Mouse (Mus musculus): ENCODE measurements around the gene Zdhhc20. TPM values are rescaled to one million over a fixed set of nuclear protein-coding genes. Genes with fewer than 3 reads are reported as not detected.
"Not testable (repeated sequence)": the region's sequence is repeated elsewhere in the genome, so short reads cannot be mapped to it uniquely, and the experiment has no call there.

Gene Zdhhc20
- 10 to 100 TPM; 36.6 to 50.5 TPM for total RNA-seq (2021)
- long read RNA-seq, experiment 1, full-length matches to known transcripts = 27 of 48 reads
- long read RNA-seq, experiment 1, partial matches to known transcripts = 2 of 48 reads
- long read RNA-seq, experiment 1, other reads (novel, unspliced or antisense) = 19 of 48 reads
- long read RNA-seq, experiment 2, full-length matches to known transcripts = 3 of 11 reads
- long read RNA-seq, experiment 2, partial matches to known transcripts = 0 of 11 reads
- long read RNA-seq, experiment 2, other reads (novel, unspliced or antisense) = 8 of 11 reads

DNA sequence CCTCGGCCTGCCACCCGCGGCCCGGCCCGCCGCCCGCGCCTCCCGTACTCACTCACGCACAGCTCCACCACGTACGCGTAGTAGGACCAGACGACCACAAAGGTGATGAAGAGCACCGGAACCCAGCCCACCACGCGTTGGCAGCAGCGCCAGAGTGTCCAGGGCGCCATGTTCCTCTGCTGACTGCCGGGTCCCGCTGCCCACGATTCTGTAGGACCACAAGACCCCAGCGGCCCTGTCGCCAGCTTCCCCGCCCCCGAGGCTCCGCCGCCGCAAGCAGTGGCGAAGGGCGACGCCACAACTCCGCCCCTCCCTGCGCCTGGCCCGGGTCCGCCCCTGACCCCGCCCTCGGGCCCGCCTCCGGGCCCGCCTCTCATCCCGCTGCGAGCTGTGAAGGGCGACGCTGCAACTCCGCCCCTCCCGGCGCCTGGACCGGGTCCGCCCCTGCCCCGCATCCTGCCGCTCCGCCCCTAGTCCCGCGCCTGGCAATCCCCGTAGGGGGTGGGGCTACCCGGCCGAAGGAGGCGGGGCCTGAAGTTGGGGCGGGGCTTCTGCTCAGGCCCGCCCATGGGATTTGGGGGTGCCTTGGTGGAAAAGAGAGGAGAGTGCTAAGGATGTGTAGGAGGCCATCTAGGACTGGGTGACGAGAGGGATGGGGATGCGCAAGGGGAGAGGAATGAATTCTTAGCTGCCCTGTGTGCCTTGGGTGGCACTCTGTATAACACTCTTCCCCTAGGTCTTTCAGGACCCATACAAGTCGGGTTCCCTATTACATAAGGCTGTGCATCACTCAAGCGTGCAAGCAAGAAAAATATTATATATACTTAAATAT lies at the start of gene Zdhhc20:
Gene Zdhhc20 (minus strand): TSS at position 266 of the 832 bp plus-strand sequence.
- DNase-seq = peak; percentile 96 to 98

DNA sequence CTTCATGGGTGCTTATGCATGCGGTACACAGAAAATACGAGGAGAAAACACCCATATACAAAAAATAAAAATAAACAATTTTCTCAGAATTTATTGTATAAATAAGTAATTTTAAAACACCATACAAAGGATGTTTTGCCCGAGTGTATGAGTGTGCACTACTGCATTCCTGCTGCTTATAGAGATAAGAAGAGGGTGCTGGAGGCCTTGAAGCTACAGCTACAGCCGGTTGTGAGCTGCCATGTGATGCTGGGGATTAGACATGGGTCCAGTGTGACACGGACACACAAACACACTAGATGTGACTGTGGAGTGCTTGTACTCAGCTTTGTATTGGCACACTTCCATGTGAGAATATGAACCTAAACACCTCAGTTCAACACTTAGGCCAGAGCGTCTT lies 47.2 kb upstream of the Zdhhc20 start:
- no peak for DNase-seq

DNA sequence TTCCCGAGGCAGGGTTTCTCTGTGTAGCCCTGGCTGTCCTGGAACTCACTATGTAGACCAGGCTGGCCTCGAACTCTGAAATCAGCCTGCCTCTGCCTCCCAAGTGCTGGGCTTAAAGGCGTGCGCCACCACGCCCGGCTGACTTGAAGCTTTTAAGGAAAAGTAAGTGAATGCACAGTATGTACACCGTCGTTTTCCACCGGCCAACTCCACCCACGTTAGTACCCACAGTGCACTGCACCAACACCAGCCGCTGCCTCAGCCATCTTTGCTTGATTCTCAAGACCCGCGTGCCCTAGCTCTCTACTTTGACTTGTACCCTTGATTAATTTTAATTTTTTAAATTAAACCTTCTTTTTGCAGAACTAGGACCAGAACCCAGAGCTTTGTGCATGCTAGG lies 44.6 kb upstream of the Zdhhc20 start:
- DNase-seq = no peak

DNA sequence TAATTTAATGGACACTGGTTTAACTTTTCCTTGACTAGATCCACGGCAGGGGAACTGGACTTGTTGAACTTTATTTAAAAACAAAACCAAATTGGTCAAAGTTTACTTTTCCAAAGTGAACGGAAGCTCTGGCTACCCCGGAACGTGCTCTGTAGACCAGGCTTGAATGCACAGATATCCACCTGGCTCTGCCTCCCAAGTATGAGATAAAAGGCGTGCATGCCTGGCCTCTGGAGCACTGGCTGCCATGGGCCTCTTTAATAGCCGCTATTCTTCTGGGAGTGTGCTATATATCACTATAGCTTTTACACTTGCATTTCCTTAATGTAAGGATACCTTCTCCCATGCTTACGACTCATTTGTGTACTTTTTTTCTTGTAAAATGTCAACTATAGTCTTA lies 43.5 kb upstream of the Zdhhc20 start:
- DNase-seq = no peak

DNA sequence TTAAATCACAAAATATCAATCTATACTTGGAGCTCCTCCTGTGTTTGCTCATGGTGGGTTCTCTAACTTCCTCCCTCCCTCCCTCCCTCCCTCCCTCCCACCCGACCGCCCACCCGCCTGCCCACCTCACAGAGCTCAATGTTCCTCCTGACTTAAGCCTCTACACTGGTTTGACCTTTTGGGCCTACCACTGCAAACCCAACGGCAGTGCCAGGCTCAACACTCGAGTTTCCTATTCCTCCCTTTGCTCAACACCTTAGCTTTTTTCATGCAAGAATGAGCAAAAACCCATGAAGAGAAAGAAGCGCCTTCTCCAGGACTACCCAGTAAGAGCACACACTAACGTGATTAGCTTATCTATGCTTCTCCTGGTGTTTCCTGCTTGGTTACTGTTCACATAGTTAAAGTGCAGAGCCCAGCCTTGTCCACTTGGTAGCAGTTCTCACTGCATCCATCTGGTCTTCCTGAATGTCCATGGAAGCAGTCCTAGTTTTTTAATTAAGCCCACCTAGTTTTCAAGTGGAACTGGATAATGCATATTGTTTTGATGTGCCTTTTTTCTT lies 42.9 kb upstream of the Zdhhc20 start:
- DNase-seq = no peak

DNA sequence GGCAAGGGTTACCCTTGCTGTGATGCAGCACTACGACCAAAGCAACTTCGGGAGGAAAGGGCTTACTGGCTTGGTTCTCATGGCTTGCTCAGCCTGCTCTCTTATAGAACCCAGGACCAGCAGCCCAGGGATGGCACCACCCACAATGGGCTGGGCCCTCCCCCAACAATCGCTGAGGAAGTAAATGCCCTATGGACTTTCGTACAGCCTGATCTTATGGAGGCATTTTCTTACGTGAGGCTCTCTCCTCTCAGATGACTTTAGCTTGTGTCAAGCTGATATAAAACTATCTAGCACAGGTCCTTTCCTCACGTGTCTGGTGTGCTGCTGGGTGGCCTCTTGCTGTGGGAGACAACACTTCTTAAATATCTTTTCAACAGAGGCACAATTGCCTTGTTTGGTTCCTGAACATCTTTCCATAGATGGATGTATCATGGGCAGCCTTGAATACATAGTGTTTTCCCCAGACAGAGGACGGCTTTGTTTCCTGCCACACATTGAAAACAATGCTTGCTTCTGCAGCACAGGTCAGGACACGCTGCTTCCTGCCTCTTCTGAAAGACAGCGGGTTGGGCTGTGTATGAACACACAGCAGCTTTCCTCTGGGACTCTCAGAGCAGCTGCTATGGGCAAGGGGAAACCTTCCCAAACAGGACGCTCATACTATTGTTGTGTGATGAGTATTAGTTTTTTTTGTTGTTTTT lies 31.5 kb upstream of the Zdhhc20 start:
- peak in 1 of 2 experiments; percentile 31 for DNase-seq

DNA sequence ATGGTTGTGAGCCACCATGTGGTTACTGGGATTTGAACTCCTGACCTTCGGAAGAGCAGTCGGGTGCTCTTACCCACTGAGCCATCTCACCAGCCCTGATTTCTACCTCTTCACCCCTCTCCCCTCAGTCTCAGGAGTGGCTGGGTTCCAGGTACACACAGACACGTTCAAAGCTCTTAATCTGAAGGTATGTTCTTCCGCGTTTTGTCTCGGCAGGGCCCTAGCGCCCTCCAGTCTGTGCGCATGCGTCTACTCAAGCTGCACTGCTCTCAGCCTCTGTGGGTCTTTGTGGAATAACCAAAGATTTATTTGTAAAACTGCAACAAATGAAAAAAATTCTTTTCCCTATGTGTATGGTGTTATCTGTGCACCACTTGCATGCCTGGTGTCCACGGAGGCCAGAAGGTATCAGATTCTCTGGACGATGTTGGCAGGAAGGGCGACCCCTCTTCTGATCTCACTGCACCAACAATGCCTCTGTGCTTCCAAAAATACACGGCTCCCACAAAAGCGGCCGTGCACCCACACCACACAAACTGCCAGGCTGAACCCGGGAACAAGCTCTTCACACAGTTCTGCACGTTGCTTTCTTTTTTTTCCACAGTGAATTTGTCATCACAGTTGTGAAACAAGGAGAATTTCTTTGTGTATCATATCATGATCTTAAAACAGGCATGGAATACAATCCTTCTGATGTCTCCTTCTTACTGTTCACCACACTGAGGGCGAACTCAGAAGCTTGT lies 30.7 kb upstream of the Zdhhc20 start:
- DNase-seq = no peak

DNA sequence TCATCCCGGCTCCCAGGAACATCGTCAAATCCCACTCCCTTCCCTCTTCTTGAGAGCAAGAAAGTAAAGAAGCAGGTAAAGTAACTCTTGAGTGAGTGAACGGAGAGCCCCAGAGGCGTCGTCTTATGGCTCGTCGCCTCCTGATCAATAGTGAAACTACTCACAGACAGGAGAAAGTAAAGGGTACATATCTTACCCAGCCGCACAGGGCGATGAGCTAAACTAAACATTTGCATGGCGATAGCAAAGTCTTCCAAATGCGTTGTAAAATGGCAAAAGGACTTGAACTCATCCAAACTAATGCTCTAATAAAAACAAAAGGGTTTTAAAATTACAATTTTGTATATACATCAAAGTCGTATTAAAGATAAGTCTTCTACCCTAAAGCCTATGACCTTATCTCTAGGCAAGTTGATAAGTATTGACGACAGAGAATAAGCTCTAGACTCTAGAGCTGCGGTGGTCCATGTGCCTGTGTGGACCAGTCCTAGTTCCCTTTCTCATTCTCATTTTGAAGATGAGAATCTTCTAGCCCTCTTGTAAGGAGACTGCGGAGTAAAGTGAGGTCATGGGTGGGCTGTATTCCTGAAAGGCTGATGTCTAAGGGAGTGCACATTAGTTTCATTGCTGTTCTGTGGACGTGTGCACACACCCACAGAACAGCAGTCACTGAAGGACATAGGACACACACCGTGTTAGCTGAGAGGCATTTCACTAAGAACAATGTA lies 29.2 kb upstream of the Zdhhc20 start:
- DNase-seq = no peak

DNA sequence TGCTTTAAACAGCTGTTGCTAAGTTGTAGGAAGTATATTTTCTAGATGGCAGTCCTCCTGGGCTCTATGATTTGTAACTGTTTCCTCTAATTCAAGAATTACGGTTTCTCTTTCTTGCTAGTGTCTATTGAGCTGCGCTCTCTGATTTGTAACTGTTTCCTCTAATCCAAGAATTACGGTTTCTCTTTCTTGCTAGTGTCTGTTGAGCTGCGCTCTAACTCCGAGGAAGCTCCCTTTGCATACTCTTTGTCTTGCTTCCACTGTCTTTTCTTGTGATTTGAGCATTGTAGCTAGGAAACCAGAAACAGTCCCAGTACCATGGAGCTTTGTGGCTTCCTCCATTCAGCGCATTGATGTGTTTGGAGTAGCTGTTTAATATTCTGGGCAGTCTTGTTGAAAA lies 25.3 kb upstream of the Zdhhc20 start:
- no peak for DNase-seq

DNA sequence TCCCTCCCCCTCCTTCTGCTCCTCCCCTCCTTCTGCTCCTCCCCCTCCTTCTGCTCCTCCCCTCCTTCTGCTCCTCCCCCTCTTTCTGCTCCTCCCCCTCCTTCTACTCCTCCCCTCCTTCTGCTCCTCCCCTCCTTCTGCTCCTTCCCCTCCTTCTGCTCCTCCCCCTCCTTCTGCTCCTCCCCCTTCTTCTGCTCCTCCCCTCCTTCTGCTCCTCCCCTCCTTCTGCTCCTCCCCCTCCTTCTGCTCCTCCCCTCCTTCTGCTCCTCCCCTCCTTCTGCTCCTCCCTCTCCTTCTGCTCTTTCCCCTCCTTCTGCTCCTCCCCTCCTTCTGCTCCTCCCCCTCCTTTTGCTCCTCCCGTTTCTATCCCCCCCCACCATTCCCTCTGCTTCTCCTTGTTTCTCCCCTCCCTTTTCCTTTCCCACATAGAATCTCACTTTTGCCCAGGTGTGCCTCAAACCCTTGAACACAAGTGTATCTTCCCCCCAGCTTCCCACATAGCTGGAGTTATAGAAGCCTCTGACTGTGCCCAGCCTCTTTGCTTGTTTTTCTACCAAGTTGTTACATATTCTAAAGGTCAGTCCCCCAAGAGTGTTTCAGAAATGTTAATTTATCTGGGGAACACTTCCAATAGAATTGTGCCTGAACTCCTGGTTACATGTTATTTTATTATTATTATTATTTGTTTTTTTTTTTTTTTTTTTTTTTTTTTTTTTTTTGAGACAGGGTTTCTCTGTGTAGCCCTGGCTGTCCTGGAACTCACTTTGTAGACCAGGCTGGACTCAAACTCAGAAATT lies 22.3 kb upstream of the Zdhhc20 start:
- DNase-seq = not testable (repeated sequence)

DNA sequence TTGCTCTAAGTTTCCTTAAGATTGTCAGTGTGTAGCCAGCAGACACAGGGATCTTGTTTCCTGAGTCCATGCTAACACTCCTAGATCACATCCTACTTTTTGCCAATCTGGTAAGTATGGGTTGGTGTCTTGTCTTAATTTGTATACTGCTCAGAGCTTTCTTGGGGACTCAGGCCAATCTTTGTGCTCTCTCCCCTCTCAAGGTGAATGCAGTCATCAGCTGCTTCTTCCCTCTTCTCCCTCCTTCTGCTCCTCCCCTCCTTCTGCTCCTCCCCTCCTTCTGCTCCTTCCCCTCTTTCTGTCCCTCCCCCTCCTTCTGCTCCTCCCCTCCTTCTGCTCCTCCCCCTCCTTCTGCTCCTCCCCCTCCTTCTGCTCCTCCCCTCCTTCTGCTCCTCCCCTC lies 21.7 kb upstream of the Zdhhc20 start:
- DNase-seq = not testable (repeated sequence)

DNA sequence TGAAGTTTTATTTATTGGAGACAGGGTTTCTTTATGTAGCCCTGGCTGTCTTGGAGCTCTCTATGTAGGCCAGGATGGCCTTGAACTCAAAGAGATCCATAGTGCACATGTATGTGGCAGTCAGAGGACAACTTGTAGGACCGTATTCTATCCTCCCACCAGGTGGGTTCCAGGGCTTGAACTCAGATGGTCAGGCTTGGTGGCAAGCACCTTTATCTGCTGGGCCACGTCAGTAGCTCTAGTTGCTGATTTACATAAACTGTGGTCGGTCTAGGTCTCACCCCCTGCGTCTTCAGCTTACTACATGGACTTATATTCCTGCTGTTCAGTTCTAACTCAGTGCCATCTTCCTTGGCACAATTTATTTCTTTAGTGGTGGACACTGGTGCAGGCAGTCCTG lies 21.2 kb upstream of the Zdhhc20 start:
- no peak for DNase-seq

DNA sequence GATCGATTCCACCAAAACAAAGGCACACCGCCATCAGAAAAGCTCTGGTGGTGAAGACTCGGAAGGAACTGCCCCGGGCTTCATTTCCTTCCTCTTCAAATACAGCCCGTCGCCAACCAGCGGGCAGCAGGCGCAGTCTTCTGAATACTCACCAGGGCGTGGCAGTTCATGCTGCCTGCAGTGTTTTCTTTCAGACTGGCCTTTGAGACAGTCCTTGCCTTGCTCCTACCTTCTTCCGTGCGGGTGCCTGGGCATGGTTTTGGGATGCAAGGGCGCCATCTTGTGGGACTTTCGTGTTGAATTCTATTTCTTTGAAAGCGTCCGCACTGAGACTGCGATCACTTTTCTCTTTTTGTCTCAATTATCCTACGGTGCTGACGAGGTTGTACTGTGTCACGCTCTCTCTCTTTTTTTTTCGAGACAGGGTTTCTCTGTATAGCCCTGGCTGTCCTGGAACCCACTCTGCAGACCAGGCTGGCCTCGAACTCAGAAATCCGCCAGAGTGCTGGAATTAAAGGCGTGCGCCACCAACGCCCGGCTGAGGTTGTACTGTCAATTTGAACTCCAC lies 20.5 kb upstream of the Zdhhc20 start:
- DNase-seq = peak; percentile 87 to 90

DNA sequence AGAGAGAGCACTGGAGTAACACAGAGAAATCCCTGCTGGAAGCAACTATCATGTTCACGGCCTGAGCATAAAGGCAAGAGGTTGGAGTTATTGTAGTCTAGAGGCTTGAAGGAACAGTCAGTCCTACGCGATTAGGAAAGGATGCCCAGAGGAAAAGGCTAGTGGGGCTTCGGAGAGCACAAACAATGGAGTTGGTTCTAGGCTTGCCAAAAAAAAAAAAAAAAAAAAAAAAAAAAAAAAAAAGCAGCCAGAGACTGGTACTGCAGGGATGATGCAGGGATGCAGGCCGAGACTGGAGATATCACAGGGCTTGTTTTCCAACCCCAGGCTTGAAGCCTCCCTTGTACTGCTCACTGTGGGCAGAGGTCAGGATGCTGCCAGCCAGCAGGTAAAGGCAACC lies 19.2 kb upstream of the Zdhhc20 start:
- no peak for DNase-seq

DNA sequence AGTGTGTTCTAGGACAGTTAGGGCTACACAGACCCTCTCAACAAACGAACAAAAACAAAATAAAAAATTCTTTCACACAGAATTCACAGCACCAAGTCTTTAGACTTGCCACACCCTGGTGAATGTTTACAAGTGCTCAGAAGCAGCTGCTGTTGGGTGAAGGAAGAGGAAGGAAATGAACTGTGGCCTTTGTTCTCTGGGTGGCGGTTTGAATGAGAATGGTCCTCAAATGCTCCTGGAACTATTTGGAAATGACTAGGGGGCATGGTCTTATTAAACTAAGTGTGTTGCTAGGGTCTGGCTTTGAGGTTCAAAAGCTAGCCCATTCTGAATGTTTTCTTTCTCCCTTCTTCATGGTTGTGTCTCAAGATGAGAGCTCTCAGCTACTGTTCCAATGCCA lies 18.4 kb upstream of the Zdhhc20 start:
- DNase-seq = no peak

DNA sequence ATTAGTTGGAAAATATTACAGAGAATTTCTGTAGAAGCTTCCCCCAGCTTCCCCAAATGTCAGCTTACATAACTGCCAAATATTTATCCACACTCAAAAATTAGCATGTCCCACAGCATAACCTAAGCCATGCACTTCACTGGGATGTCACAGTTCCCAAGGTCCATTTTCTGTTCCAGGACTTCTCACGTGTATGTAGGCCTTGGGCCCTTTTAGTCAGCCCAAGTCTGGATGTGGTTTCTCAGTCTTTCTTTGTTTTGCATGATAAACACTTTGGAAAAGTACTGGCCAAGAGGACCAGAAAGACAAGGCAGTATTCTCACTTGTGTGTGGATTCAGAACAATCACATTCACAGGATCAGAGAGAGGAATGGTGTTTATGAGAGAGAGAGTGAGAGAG lies 11.9 kb upstream of the Zdhhc20 start:
- DNase-seq = peak in 1 of 2 experiments; percentile 37

DNA sequence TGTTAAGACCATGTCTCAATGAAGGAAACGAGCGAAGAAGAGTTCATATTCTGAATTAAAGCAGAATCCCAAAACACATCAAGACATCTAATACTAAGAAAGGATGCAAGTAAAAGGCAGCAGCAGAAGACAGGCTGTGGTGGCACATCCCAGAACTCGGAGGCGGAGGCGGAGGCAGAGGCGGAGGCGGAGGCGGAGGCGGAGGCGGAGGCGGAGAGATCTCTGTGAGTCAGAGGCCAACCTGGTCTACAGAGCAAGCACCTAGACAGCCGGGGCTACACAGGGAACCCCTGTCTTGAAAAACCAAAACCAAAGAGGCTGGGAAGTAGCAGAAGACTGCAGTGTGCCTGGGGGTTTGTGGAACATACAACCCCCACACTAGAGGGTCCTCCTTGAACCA lies 6.8 kb upstream of the Zdhhc20 start:
- DNase-seq = no peak

DNA sequence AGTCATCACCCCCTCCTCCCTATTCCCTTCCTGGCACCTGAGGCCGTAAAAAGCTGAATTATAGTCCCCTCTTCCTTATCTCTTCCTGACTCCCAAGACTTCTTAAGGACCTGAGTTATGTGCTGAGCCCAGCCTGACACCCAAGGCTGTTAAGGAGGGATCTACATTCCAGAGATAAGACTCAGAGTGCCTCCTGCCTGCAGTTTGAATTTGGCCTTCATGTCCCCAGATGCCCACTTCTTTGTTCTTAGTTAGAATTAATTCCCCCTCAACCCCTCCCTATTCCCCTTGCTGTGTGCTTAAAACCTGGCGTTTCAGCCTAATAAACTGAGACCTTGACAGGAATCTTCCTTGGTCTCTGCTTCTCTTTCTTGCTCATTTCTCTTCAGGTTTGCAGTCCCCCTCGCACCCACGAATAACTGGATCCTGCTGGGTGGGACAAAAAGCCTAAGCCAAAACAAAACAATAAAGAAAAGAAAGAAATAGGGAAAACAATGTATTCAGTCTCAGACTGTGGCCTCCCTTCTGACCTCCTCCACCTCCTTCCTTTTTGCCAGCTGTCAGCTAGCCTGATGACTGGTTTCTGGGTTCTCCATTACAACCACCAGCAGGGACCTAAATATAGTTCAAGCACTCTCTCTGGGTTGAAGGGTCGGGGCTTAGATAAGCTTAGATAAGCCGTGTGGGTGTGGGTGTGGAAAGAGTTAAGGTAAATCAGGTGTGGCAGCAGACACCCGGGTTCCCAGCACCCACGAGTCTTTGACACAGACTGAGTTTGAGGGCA lies 6.2 kb upstream of the Zdhhc20 start:
- DNase-seq = not testable (repeated sequence)

DNA sequence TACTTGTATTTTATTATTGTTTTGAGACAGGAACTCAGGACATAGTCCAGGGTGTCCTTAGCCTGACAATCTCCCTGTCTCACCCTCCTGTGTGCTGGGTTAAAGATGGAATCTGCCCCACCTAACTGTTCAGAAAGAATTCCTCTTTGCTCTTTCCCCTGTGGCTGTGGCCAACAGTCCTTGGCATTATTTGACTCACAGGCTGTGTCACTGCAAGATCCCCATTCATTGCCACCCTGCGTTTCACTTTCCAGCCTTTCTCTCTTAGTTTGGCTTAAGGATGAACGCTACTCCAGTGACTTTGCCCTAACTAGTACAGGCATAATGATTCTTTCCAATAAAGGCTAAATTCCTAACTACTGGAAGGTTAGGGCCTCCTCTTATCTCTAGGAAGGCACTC lies 4.3 kb upstream of the Zdhhc20 start:
- peak; percentile 37 to 58 for DNase-seq
